Mouse (Mus musculus): ENCODE results near the gene Pak1. TPM values are rescaled to one million over a fixed set of nuclear protein-coding genes. Genes with fewer than 3 reads are reported as not detected.

The Pak1 gene
- polyA plus RNA-seq, 1 experiment, result 30.0 TPM

- H3K4me1 ChIP-seq (ENCODE audit: control insufficient read depth, insufficient read depth, low read length), result no peaks in the 10 kb centered on the region
- H3K4me3 ChIP-seq (ENCODE audit: insufficient read depth, low read length), result no peak overlapping the region
- H3K27ac ChIP-seq (ENCODE audit: insufficient read depth, low read length), result no peak overlapping the region
- no peak for TF ChIP-seq CTCF (IDR thresholded peaks at IDR 0.05; ENCODE audit: borderline replicate concordance, insufficient read depth, low read length)
- TF ChIP-seq POLR2A (IDR thresholded peaks at IDR 0.05; ENCODE audit: low read depth, low read length), result no peak
These were observed 14.8 kb downstream of the Pak1 start for GRCm38 (mm10) chr7:97803116-97803515.

DNA sequence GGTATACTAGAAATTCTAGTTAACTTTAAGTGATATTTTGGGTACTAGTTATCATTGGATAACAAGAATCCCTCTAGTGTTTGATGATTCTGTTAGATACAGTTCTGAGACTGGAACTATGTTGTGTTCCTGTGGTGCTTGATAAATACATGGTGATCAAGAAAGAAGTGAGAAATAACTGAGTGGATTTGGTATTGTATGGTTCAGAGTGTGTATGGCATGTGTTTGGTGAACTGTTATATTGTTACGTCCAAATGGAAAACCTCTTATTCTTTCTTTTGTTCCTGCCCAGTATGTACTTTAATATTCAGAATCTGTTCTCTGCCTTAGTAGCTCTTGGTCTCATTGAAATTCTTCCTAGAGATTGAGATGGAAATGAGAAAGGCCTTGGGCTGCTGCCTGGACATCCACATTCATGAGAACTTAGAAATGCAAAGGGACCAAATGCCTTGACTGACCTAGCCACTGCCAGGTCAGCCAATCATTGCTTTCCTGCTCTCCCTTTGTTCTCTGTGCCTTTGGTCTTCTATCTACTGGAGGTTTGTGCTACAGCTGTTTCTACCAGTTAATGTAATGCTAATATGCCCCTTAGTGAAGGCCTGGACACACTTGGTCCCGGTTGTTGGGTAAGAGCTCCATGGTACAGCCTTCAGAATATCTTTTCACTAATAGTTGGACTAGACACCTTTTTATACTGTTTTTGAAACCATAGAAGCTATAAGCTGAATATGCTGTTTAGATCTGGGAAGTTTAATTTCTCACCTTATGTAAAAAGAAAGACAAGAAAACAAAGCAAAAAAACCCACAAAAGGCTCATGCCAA lies 16.1 kb downstream of the Pak1 start:
- no peak for TF ChIP-seq POLR2A (IDR thresholded peaks at IDR 0.05; ENCODE audit: low read depth, low read length)
- no peak for TF ChIP-seq CTCF (IDR thresholded peaks at IDR 0.05; ENCODE audit: borderline replicate concordance, insufficient read depth, low read length)
- Histone ChIP-seq H3K4me1 (ENCODE audit: control insufficient read depth, insufficient read depth, low read length) (no peaks in the 10 kb centered on the region), H3K4me3 (ENCODE audit: insufficient read depth, low read length) (no peak overlapping the region), H3K27ac (ENCODE audit: insufficient read depth, low read length) (no peak overlapping the region)

- TF ChIP-seq POLR2A (IDR thresholded peaks at IDR 0.05; ENCODE audit: low read depth, low read length), result no peak
- no peak for TF ChIP-seq CTCF (IDR thresholded peaks at IDR 0.05; ENCODE audit: borderline replicate concordance, insufficient read depth, low read length)
- H3K4me3 ChIP-seq (ENCODE audit: insufficient read depth, low read length), result no peak overlapping the region
These were observed 16.7 kb downstream of the Pak1 start for GRCm38 (mm10) chr7:97805067-97805365.

GRCm38 (mm10) chr7:97809307-97809706 lies 21.0 kb downstream of the Pak1 start:
- Histone ChIP-seq H3K4me1 (ENCODE audit: control insufficient read depth, insufficient read depth, low read length) (no peaks in the 10 kb centered on the region), H3K4me3 (ENCODE audit: insufficient read depth, low read length) (no peak overlapping the region), H3K27ac (ENCODE audit: insufficient read depth, low read length) (no peak overlapping the region)
- TF ChIP-seq CTCF (IDR thresholded peaks at IDR 0.05; ENCODE audit: borderline replicate concordance, insufficient read depth, low read length), result no peak
- no peak for TF ChIP-seq POLR2A (IDR thresholded peaks at IDR 0.05; ENCODE audit: low read depth, low read length)

More at GRCm38 (mm10) chr7:97805067-97805365, 16.7 kb downstream of the Pak1 start:
- Histone ChIP-seq H3K27ac (ENCODE audit: insufficient read depth, low read length) (no peak overlapping the region), H3K4me1 (ENCODE audit: control insufficient read depth, insufficient read depth, low read length) (no peaks in the 10 kb centered on the region)

DNA sequence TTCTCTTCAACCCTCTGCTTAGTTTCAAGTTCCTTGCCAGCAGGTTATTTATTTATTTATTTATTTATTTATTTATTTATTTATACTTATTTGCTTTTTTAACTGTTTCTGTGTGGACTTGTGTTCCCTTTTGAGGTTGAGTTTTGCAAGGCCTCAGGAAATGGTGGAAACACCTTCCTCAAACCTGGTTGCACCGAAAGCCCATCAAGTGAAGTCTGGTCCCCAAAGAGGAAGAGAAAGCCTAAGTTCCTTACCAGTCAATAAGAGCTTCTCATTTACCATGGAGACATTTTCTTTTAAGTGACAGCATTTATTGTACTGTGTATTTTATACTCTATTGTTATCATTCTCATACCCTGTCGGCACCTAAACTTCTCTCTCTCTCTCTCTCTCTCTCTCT lies 33.5 kb downstream of the Pak1 start:
- no peaks in the 10 kb centered on the region for H3K4me1 ChIP-seq (ENCODE audit: control insufficient read depth, insufficient read depth, low read length)
- no peak overlapping the region for H3K4me3 ChIP-seq (ENCODE audit: insufficient read depth, low read length)
- TF ChIP-seq POLR2A (IDR thresholded peaks at IDR 0.05; ENCODE audit: low read depth, low read length) (no peak), CTCF (IDR thresholded peaks at IDR 0.05; ENCODE audit: borderline replicate concordance, insufficient read depth, low read length) (no peak)
- no peak overlapping the region for H3K27ac ChIP-seq (ENCODE audit: insufficient read depth, low read length)

GRCm38 (mm10) chr7:97829091-97829490 lies 40.8 kb downstream of the Pak1 start:
- H3K4me3 ChIP-seq (ENCODE audit: insufficient read depth, low read length), result no peak overlapping the region
- H3K4me1 ChIP-seq (ENCODE audit: control insufficient read depth, insufficient read depth, low read length), result no peaks in the 10 kb centered on the region
- no peak overlapping the region for H3K27ac ChIP-seq (ENCODE audit: insufficient read depth, low read length)
- TF ChIP-seq CTCF (IDR thresholded peaks at IDR 0.05; ENCODE audit: borderline replicate concordance, insufficient read depth, low read length) (no peak), POLR2A (IDR thresholded peaks at IDR 0.05; ENCODE audit: low read depth, low read length) (no peak)

DNA sequence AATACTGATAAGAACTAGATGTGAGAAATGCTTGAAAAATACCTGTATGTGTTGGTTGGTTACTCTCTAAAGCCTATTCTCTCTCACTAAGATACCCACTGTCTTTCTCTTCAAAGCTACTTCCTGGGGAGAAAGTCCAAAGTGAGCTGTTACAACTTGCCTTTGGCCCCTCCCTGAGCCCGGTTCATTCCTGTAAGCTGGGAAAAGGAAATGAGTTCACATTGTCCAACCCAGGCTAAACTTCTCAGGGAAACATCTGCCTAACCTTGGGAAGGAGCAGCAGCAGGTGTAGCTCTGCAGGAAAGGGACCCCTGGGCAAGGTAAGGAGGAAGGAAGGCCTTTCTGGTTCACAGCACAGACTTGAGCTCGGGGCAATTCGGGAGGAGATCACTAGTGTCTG lies 42.4 kb downstream of the Pak1 start:
- no peak for TF ChIP-seq CTCF (IDR thresholded peaks at IDR 0.05; ENCODE audit: borderline replicate concordance, insufficient read depth, low read length)
- no peak for TF ChIP-seq POLR2A (IDR thresholded peaks at IDR 0.05; ENCODE audit: low read depth, low read length)
- H3K4me1 ChIP-seq (ENCODE audit: control insufficient read depth, insufficient read depth, low read length), result no peaks in the 10 kb centered on the region
- no peak overlapping the region for H3K4me3 ChIP-seq (ENCODE audit: insufficient read depth, low read length)
- no peak overlapping the region for H3K27ac ChIP-seq (ENCODE audit: insufficient read depth, low read length)

- Histone ChIP-seq H3K4me1 (ENCODE audit: control insufficient read depth, insufficient read depth, low read length) (no peaks in the 10 kb centered on the region), H3K27ac (ENCODE audit: insufficient read depth, low read length) (no peak overlapping the region), H3K4me3 (ENCODE audit: insufficient read depth, low read length) (no peak overlapping the region)
- no peak for TF ChIP-seq CTCF (IDR thresholded peaks at IDR 0.05; ENCODE audit: borderline replicate concordance, insufficient read depth, low read length)
- TF ChIP-seq POLR2A (IDR thresholded peaks at IDR 0.05; ENCODE audit: low read depth, low read length), result no peak
These were observed 44.6 kb downstream of the Pak1 start for GRCm38 (mm10) chr7:97832987-97833386.

GRCm38 (mm10) chr7:97838574-97838973 lies 50.2 kb downstream of the Pak1 start:
- no peak for TF ChIP-seq CTCF (IDR thresholded peaks at IDR 0.05; ENCODE audit: borderline replicate concordance, insufficient read depth, low read length)
- TF ChIP-seq POLR2A (IDR thresholded peaks at IDR 0.05; ENCODE audit: low read depth, low read length), result no peak
- Histone ChIP-seq H3K4me3 (ENCODE audit: insufficient read depth, low read length) (no peak overlapping the region), H3K4me1 (ENCODE audit: control insufficient read depth, insufficient read depth, low read length) (no peaks in the 10 kb centered on the region; the same call in 1 of the 2 replicates), H3K27ac (ENCODE audit: insufficient read depth, low read length) (no peak overlapping the region)

- Histone ChIP-seq H3K4me3 (ENCODE audit: insufficient read depth, low read length) (no peak overlapping the region), H3K27ac (ENCODE audit: insufficient read depth, low read length) (no peak overlapping the region), H3K4me1 (ENCODE audit: control insufficient read depth, insufficient read depth, low read length) (peaks cover 4% of the 10 kb centered on the region; the same call in 1 of the 2 replicates)
- TF ChIP-seq POLR2A (IDR thresholded peaks at IDR 0.05; ENCODE audit: low read depth, low read length) (no peak), CTCF (IDR thresholded peaks at IDR 0.05; ENCODE audit: borderline replicate concordance, insufficient read depth, low read length) (no peak)
These were observed 53.0 kb downstream of the Pak1 start for GRCm38 (mm10) chr7:97841311-97841710.

All from embryonic fibroblast, embryonic 13.5 days (primary cell).